Mouse (Mus musculus): ENCODE data around the gene Zfp36. TPM values are rescaled to one million over a fixed set of nuclear protein-coding genes. Genes with fewer than 3 reads are reported as not detected.
A peak's percentile ranks its signal among the peaks of the same experiment; 100 is the strongest.

The Zfp36 gene
- polyA plus RNA-seq, 1 experiment from 2014 or later, result 18.6 TPM

DNA sequence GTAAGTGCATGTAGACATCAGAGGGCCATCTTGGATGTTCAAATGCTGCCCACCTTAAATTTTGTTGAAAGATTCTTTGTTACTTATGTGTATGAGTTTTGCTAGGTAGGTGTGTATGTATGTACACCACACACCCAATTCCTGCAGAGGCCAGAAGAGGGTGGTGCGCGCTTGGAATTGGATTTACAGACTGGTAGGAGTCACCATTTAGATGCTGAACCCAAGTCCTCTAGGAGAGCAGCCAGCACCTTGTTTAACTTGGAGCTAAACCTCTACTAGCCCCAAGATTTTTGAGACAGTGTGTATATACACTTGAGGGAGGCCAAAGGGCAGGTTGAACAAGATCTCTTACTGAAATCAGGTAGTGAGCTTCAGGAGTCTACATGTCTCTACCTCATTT is 26.8 kb downstream of the Zfp36 start:
- Histone ChIP-seq H3K4me2 (ENCODE audit: low read length) (no peak overlapping the region), H3K9ac (ENCODE audit: low read depth, low read length) (no peak overlapping the region), H3K27me3 (ENCODE audit: insufficient read depth, low read length) (no peaks in the 10 kb centered on the region), H3K4me1 (replicated peaks; ENCODE audit: insufficient read depth, low read length) (peaks cover 15% of the 10 kb centered on the region; the same call in 1 of the 2 replicates), H3K9me3 (replicated peaks; ENCODE audit: low read length) (no peaks in the 10 kb centered on the region), H3K4me3 (replicated peaks; ENCODE audit: low read depth, low read length) (no peak overlapping the region), H3K36me3 (ENCODE audit: insufficient read depth, low read length) (peaks cover 20% of the 10 kb centered on the region), H3K27ac (no peak overlapping the region)
- TF ChIP-seq CTCF (IDR thresholded peaks at IDR 0.05; ENCODE audit: low read depth), result peak; percentile 48; the same call in 1 of the 2 replicates
- ATAC-seq (replicated peaks; ENCODE audit: low FRiP score, low read depth), result no peak
- 90% methylated on average over 2 of the region's 2 CpGs for WGBS
- DNase-seq (ENCODE audit: low spot score), result peak; percentile 45

DNA sequence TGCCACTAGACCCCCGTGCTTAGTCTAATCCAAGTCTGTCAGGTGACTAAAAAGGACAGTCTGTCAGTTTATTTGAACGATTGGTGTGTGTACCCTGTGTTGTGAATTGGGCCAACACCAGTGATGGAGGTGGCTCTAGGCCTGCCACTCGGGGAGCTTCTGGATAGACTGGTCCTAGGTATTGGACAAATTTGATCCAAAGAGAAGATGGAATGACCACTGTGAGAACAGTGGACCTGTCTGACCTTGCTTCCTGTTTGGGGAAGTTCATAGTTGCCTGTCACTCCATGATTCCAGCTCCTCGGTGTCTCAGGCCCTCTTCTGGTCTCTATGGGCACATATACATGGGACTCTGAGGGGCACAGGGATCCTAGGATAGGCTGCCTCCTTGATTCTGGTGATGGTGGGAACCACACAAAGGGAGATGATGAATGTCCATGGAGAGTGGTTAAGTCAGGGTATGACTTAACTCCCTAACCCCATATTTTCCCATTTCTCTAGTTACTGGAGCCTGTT is 28.3 kb downstream of the Zfp36 start:
- Histone ChIP-seq H3K9ac (ENCODE audit: low read depth, low read length) (peak overlapping the region; percentile 96), H3K9me3 (replicated peaks; ENCODE audit: low read length) (no peaks in the 10 kb centered on the region), H3K4me3 (replicated peaks; ENCODE audit: low read depth, low read length) (peak overlapping the region; percentile 91), H3K4me2 (ENCODE audit: low read length) (peak overlapping the region; percentile 91), H3K4me1 (replicated peaks; ENCODE audit: insufficient read depth, low read length) (peaks cover 7% of the 10 kb centered on the region; the same call in 1 of the 2 replicates), H3K36me3 (ENCODE audit: insufficient read depth, low read length) (peaks cover 20% of the 10 kb centered on the region), H3K27ac (0 out of 2 replicates have a peak overlapping the region, but pooled peaks have one; percentile 8), H3K27me3 (ENCODE audit: insufficient read depth, low read length) (no peaks in the 10 kb centered on the region)
- TF ChIP-seq CTCF (IDR thresholded peaks at IDR 0.05; ENCODE audit: low read depth), result no peak
- 32% methylated on average over 4 of the region's 4 CpGs for WGBS
- DNase-seq (ENCODE audit: low spot score) (peak; percentile 22), ATAC-seq (replicated peaks; ENCODE audit: low FRiP score, low read depth) (no peak)

DNA sequence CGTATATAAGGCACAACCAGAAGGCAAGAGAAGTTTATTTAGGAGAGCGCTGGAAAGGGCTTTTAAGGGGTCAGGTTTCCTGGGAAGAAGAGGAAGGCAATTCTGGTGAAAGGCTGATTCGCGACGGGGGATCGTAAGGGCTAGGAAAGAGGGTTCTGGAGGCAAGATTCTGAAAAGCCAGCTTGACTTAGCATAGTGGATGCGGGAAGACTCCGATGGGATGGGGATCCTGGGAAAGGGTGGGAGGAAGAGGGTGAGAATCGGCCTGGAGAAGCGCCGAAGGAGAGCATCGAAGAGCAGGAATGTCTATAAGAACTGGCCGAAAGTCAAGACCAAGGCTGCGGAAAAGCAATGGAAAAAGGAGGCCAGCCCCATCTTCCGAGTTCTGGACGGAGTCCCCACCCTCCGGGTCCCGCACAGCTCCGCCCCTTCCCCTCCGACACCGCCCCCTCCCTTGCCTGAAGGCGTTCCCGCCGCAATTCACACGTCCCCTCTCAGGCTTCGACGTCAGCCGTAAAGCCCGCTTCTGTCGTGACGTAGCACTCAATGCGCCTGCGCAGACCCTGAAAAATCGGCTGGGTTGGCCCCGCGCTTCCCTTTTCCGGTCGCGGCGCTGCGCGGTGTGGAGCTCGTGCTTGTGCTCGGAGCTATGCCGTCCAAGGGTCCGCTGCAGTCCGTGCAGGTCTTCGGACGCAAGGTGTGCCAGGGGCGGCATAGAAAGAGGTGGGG is 29.7 kb downstream of the Zfp36 start, which contains the start of gene Rps16:
Gene Rps16 (plus strand): TSS at position 498 of the 729 bp plus-strand sequence.
- no peaks in the 10 kb centered on the region for H3K9me3 ChIP-seq (replicated peaks; ENCODE audit: low read length)
- peak within 1 kb of the TSS; percentile 91 for H3K4me3 ChIP-seq (replicated peaks; ENCODE audit: low read depth, low read length)
- WGBS, result under 1% methylated on average over 50 of the region's 50 CpGs
- peaks cover 20% of the 10 kb centered on the region for H3K36me3 ChIP-seq (ENCODE audit: insufficient read depth, low read length)
- peak; percentile 22; the same call in 1 of the 2 replicates for TF ChIP-seq CTCF (IDR thresholded peaks at IDR 0.05; ENCODE audit: low read depth)
- no peaks in the 10 kb centered on the region for H3K27me3 ChIP-seq (ENCODE audit: insufficient read depth, low read length)
- H3K4me2 ChIP-seq (ENCODE audit: low read length), result peak within 1 kb of the TSS; percentile 91
- H3K9ac ChIP-seq (ENCODE audit: low read depth, low read length), result peak within 1 kb of the TSS; percentile 96
- ATAC-seq (replicated peaks; ENCODE audit: low FRiP score, low read depth) (peak; percentile 94), DNase-seq (ENCODE audit: low spot score) (peak; percentile 98)
- H3K4me1 ChIP-seq (replicated peaks; ENCODE audit: insufficient read depth, low read length), result peaks cover 7% of the 10 kb centered on the region; the same call in 1 of the 2 replicates
- peak within 1 kb of the TSS; percentile 90 for H3K27ac ChIP-seq

DNA sequence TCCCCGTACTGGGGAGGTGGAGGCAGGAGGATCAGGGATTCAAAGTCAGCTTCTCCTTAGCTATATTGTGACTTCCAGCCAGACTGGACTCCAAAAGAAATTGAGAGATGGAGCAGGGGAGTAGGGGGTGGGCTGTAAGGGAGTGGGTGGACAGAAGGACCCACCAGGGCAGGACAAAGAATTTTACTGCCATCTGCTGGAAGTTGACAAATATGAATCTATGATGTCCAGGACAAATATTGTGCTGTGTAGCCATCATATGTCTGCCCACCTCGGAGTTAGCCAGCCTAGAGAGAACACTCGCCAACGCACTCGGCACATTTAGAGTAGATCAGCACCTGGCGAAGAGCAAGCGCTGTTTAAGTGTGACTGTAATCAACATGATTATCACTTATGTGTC is 31.5 kb downstream of the Zfp36 start:
- peak; percentile 51 for TF ChIP-seq CTCF (IDR thresholded peaks at IDR 0.05; ENCODE audit: low read depth)
- no peak overlapping the region for H3K9ac ChIP-seq (ENCODE audit: low read depth, low read length)
- H3K36me3 ChIP-seq (ENCODE audit: insufficient read depth, low read length), result peaks cover 8% of the 10 kb centered on the region
- no peak overlapping the region for H3K4me3 ChIP-seq (replicated peaks; ENCODE audit: low read depth, low read length)
- peaks cover 7% of the 10 kb centered on the region; the same call in 1 of the 2 replicates for H3K4me1 ChIP-seq (replicated peaks; ENCODE audit: insufficient read depth, low read length)
- 86% methylated on average over 7 of the region's 7 CpGs for whole genome bisulfite sequencing
- ATAC-seq (replicated peaks; ENCODE audit: low FRiP score, low read depth) (no peak), DNase-seq (ENCODE audit: low spot score) (peak; percentile 28)
- H3K4me2 ChIP-seq (ENCODE audit: low read length), result no peak overlapping the region
- H3K9me3 ChIP-seq (replicated peaks; ENCODE audit: low read length), result no peaks in the 10 kb centered on the region
- no peaks in the 10 kb centered on the region for H3K27me3 ChIP-seq (ENCODE audit: insufficient read depth, low read length)
- no peak overlapping the region for H3K27ac ChIP-seq

DNA sequence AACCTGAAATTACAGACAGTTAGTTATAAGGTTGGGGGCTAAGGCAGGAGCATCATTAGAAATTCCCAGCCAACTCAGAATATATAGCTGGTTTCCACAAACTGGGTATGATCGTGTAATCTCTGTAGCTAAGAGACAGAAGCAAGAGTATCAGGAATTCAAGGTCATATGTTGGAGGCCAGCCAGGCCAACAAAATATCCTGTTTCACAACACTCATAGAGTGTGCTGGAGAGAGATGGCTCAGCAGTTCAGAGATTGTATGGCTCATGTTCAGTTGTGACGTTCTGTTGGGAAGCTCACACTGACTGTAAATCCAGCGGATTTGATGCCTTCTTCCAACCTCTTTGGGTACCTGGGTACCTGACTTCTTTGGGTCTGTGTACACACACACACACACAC is 32.3 kb downstream of the Zfp36 start:
- no peak for DNase-seq (ENCODE audit: low spot score)
- WGBS, result 45% methylated on average over 3 of the region's 3 CpGs
- TF ChIP-seq CTCF (IDR thresholded peaks at IDR 0.05; ENCODE audit: low read depth), result no peak
- H3K4me3 ChIP-seq (replicated peaks; ENCODE audit: low read depth, low read length), result no peak overlapping the region
- H3K9me3 ChIP-seq (replicated peaks; ENCODE audit: low read length), result no peaks in the 10 kb centered on the region
- H3K27ac ChIP-seq, result no peak overlapping the region
- no peaks in the 10 kb centered on the region for H3K36me3 ChIP-seq (ENCODE audit: insufficient read depth, low read length)
- H3K4me1 ChIP-seq (replicated peaks; ENCODE audit: insufficient read depth, low read length), result peaks cover 7% of the 10 kb centered on the region; the same call in 1 of the 2 replicates
- no peaks in the 10 kb centered on the region for H3K27me3 ChIP-seq (ENCODE audit: insufficient read depth, low read length)
- no peak overlapping the region for H3K4me2 ChIP-seq (ENCODE audit: low read length)
- ATAC-seq (replicated peaks; ENCODE audit: low FRiP score, low read depth), result no peak
- no peak overlapping the region for H3K9ac ChIP-seq (ENCODE audit: low read depth, low read length)

DNA sequence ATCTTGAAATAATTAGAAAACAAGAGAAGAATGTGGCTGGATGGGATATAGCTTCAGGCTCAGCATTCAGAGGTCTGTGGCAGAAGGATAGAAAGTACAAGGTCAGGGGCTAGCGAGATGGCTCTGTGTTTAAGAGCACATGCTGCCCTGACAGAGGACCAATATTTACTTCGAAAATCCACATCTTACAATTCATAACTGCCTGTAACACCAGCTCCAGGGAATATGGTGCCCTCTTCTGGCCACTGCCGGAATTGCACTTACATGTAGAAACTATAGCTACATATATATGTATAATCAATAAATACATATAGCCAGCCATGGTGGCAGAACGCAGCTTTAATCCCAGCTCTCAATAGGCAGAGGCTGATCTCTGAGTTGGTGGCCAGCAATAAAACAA is 35.4 kb downstream of the Zfp36 start:
- Histone ChIP-seq H3K4me3 (replicated peaks; ENCODE audit: low read depth, low read length) (no peak overlapping the region), H3K27me3 (ENCODE audit: insufficient read depth, low read length) (no peaks in the 10 kb centered on the region), H3K4me2 (ENCODE audit: low read length) (no peak overlapping the region), H3K4me1 (replicated peaks; ENCODE audit: insufficient read depth, low read length) (0 out of 2 replicates have a peak, but pooled peaks cover under 1% of the 10 kb centered on the region), H3K9me3 (replicated peaks; ENCODE audit: low read length) (no peaks in the 10 kb centered on the region), H3K9ac (ENCODE audit: low read depth, low read length) (no peak overlapping the region), H3K27ac (no peak overlapping the region; the same call in 1 of the 2 replicates), H3K36me3 (ENCODE audit: insufficient read depth, low read length) (no peaks in the 10 kb centered on the region)
- ATAC-seq (replicated peaks; ENCODE audit: low FRiP score, low read depth), result no peak
- peak; percentile 92 for TF ChIP-seq CTCF (IDR thresholded peaks at IDR 0.05; ENCODE audit: low read depth)
- 4% methylated on average over 4 of the region's 4 CpGs for WGBS
- peak; percentile 68 for DNase-seq (ENCODE audit: low spot score)

Data from kidney, postnatal 0 days (tissue).